Mouse (Mus musculus) spleen, adult 18-20 months (tissue): ENCODE data around the gene Prkce.

ENCODE experiments used
- DNase-seq, 2 experiments: peaks; one replicate each; pipeline ENCODE4 v3.0.0; 2022; ENCODE audit warnings: mixed read lengths in 2 of 2

Gene Prkce

DNA sequence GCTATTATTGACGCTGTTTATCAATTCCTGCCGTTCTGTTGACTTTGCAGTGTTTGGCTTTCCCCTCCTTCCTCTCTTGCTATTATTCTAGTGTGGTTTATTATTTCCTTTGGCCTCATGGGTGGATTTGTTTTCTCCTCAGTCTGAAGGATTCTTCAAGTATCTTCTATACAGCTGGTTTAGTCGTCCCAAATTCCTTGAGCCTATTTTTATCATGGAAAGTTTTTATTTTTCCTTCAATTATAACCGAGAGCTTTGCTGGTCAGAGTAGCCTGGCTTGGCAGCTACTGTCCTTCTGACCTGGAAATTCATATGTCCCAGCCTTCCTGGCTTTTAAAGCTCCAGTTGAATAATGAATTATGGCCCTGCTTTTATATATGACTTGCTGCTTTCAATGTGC, 361.8 kb downstream of the Prkce start:
- no peak for DNase-seq

DNA sequence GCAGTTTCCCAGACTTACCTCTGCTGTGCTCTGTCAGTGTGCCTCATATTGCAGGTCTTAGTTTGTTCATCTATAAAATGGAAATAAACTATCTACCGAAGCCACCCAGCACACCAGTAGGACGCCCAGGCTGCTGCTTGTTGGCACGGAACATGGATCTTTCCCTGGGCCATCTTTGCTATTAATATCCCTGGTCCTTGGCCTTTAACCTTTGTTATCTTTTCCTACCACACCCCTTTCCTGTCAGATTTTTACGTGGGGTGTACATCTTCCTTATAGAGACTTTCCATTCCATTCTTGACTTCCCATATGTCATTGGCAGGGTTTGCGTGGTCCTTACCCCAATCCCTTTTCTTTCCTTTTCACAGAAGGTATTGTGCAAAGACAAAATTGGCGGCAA, 363.6 kb downstream of the Prkce start:
- no peak for DNase-seq

DNA sequence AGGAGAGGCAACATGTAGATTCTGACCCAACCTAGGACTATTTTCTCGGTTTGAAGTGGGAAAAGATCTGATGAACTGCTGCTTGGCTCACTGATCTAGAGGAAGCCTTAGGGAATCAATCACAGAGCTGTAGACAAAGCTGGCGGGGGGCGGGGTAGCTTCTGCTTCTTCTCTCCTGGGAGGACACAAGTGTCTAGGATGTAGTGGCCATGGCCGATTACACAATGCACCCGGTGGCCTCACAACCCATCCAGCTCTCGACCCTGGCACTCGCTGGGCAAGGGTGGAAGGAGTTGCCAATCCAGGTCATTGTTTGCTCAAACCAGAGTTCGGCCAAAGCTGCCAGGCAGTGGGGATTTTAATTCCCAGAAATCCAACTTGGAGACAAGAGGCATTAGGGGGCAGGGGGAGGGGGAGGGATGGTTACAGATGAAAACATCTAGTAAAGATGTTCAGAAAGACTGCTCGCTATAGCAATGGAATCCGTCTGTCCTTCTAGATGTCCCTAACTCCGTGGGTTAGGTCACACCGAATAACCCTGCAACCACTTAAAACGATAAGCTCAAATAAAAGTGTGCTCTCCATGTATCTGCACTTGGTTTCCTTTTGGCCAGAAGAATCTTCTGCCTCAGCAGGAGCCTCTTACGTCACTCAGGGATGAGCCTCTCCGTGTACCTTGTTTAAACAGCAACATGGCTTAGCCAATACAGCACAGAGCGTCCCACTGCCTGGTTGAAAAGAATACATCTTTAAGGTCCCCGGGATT, 365.4 kb downstream of the Prkce start:
- no peak for DNase-seq

DNA sequence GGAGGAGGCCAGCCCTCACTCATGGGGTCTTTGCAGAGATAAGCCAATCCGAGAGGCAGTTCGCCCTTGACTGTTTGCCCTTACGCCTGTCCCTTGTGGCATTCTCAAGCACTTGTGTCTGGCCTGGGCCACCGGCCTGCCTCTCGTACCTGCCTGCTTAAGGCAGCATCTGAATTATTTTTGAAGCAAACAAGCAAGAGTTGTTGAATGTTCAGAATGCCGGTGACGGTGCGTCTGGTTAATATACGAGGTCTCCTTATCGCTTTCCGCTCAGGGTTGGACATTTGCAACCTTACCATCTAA, 365.9 kb downstream of the Prkce start:
- no peak for DNase-seq

DNA sequence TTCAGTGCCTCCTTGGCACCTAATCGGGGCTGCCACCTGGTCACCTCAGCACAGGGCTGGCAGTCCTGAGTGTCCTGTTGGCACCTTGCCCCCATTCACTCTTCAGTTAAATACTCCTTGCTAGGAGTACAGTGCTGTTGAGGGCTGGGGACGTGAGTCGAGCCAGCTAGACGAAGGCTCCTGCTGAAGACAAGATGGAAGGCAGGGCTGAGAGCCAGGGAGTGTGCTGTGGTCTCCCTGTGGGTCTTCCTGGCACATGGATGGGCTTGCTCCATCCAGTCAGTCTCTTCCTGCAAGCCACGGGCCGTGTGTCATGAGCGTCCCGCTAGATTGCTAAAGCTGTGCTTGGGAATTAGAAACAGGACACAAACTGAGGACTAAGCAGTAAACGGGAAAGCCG, 367.5 kb downstream of the Prkce start:
- DNase-seq = no peak

DNA sequence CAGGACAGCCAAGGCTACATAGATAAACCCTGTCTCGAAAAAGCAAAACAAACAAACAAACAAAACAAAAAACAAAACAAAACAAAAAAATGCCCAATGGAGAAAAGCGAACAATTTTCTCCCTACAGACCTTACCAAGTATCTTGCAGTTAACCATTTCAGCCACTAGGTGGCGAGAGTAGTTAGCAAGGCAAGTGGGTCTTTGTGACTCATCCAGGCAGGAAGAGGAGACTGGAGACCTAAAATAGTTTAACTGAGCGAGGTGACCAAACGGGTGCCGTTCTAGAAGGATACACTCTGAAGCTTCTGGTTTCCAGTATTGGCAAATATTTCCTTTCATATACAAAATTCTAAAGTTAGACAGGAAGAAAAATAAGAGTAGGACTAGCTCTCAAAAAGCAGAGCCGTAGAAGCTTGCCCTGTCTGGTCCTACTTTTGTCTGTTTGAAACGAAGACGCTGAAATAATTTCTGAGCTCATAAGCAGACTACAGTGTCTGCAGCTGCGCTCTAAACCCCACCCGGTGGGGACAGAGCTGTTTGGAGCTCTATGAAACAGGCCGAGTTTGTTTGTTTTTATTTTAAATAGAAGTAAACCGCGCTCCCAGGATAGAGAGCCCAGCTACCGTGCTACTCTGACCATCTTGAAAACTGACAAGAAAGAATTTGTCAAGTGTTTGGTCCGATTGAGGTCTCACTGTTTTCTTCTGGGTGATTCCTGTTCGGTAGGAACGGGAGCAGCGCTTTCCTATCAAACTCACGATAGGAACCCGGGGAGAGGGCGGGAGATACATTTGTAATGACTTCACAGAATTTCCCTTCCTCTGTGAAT, 368.5 kb downstream of the Prkce start:
- peak in 1 of 2 experiments; percentile 54 for DNase-seq

DNA sequence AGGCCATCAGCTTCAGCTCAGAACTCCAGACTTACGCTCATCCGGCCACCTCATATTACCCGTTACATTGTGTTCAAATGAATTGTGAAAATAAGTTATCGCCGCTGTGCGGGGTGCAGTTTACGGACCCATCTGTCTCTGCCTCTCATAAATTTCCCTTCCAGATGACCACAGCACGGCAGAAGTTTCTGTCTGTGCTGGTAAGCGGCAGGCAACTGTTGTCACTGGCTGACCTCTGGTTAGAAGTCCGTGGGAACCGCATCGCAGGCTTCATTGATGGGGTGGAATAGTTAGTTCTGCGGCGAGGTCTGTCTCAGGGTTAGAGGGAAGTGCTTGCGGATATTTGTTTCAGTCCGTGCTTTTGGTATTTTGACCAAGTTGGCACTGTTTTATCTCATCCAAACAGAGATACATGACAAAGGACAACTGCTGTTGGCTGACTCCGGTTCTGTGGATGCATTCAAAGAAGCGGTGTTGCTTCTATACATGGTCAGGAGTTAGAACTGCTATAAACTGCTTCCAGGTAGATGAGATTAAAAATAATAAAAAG, 372.4 kb downstream of the Prkce start:
- DNase-seq = no peak

DNA sequence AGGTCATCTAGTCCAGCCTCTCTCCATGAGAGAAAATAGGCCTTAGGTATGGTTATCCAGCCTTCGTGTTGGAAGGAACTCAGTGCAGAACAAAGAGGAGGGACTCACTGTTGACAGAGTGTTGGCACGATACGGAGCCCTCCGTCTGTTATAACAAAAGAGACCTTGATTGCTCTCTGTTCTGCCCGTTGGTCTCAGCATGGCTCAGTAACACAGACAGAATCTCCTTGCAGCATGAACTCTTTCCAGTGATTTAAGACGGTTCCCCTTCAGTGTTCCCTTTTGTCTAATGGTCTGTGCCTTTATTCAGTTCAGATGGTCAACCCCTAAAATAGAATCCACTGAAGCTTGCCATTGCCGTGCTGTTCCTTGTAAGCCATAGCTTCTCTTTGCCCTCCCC, 378.9 kb downstream of the Prkce start:
- no peak for DNase-seq

DNA sequence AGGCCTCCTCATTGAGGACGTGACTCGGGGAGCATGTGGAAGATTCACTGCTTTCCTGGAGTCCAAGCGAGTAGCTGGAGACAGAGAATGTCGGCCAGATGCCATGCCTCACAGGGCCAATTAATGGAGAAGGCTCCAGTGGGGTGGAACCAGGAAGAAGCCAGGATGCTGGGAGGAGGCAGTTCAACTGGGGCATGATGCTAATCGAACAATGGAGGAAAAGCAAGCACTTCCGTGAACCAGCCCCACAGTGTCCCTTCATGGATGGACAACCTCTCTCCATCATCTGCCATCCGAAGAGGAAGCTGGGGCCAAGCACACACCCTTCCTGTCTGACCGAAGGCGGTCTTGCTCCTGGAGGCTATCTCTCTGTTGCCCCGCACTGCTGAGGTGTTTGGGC, 381.5 kb downstream of the Prkce start:
- DNase-seq = no peak

DNA sequence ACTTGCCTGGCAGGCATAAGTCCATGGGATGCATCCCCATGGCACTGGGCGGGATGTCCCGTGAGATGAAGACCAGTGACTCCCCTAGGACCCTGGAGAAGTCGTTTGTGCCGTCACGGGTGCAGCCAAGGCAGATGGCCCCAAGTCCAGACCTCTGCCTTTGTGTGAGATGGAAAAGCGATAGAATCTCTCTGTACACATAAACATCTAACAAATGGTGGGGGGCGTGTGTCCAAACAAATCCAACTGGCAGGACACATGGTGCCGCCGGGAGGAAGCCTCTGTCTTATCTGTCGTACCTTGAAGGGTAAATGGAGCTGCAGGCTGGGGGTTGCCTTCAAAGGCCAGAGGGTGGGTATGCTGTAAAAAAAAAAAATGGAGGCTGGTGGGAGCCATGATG, 384.0 kb downstream of the Prkce start:
- DNase-seq = no peak

DNA sequence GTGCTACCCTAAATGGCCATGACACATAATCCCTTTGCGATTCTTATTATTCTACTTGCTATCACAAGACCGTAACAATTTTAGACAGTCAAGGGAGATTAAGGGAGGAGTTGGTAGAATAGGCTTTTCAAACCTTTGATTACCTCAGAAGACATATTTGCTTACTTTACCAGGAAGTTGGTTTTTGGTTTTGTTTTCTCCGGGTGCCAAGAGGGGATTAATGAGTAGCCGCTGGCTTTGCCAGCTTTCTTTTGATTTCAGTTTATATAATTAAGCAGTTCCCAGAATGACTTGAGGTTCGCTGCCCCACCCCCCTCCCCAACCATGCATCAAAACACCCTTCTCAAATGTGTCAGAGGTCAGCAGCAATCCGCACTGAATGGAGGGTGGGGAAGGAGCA, 384.4 kb downstream of the Prkce start:
- no peak for DNase-seq

DNA sequence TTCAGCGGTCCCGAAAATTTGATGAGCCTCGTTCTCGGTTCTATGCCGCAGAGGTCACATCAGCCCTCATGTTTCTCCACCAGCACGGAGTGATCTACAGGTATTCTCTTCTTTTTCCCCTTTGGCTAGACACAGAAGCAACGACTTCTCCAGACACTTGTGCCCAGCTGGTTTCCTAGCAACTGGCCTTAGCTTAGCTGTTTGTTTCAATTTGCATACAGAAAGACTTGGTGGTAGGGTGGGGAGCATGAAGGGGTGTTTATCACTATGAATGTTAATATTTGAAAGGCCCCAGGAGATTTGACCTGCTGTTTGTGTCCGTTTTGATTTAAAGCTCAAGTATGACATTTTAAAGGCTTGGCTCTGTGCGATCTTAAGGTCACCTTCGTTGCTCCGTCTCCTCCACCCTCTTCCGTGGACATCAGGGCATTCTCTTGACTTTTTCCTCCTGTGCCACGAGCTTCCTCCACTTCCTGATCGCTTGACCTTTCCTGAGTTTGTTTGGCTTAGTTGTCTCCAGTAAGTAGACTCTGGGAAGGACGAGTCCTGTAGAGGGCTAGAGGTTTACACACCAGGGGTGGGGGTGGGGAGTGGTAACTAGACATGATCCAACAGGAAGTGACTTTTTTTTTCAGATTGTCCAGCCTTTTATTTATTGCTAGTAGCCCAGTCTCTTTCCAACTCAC, 391.8 kb downstream of the Prkce start:
- no peak for DNase-seq

DNA sequence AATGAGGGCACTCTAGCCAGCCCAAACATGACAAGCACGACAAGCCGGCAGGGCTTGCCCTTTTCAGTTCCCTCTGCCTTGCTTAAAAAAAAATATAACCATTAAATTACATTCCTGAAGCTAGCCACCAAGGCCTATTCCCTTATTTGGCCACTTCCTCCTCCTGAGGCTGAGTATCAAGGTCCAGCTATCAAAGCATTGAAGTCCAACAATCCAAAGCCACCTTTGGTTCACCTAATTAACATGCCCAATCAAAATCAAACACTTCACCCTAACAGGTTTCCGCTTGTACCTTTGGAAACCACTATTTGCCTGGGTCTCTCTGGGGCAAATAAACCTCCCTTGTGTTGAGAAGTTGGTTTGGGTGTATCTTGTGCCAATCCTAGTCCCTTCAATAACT, 392.9 kb downstream of the Prkce start:
- DNase-seq = no peak

DNA sequence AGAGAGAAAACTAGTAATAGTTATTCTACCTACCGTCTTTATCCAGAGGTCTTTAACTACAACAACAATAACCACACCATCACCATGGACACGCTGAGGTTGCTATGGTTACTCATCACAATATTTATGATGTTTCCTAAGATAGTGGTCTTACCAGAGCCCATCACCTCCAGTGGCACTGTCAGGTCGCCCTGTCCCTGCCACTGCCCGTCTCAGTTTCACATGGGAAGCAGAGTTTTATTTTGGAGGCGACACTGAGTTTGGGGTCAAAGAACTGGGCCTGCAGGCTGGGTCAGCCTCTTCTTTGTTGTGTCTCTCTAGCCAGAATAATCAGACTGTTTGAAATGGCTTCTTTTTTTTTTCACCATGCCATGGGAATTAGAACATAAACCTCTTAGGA, 402.9 kb downstream of the Prkce start:
- no peak for DNase-seq

DNA sequence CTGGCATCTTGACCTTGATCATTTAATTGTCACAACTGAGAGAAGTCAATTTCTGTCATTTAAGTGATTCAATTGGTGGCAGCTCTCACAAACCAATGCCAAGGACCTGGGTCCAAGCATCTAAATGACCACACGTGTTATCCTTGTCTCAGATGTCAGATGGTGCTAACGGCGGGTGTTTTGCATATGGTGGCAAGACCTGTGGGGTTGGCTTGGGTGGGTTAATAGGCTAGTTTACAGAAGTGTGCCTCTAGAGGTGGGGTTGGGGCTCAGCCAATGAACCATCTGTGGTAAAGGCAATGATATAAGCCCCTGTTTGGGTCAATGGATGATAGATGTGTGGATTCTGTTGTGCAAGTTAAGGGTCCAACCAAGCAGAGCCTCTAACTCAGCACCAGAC, 403.7 kb downstream of the Prkce start:
- DNase-seq = no peak

DNA sequence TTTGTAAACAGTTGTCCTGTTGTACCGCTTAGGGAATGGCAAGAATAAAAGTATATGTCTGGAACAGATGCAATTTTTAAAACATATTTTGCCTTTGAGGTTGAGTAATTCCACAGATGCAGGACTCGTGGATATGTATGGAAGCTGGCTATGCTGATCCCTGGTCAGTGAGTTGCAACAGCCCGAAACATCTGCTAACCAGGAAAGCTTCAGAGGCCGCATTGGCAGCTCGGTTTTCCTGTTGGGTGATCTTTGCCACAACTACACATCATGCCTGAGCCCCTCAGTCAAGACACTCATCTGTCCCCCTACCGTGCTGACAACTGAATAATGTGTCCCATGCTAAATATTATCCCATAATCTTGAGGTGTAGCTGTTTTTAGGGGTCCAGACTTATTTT, 404.6 kb downstream of the Prkce start:
- DNase-seq = no peak

DNA sequence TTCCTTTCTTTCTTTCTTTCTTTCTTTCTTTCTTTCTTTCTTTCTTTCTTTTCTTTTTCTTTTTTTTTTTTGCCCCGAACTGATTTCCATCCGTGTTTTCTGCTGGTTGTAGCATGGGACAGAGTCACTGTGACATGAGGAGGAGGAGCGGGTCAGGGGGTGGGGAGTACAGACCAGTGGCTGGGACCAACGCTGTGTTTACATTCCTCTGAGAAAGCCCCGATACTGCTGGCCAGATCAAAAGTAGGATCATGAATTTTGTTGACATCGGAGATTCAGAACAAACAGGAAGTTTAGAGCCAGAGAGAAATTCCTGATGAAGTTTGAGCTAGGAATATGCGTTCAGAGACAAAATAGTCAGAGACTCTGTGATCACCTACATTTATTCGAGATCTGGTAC, 405.0 kb downstream of the Prkce start:
- DNase-seq = no peak

DNA sequence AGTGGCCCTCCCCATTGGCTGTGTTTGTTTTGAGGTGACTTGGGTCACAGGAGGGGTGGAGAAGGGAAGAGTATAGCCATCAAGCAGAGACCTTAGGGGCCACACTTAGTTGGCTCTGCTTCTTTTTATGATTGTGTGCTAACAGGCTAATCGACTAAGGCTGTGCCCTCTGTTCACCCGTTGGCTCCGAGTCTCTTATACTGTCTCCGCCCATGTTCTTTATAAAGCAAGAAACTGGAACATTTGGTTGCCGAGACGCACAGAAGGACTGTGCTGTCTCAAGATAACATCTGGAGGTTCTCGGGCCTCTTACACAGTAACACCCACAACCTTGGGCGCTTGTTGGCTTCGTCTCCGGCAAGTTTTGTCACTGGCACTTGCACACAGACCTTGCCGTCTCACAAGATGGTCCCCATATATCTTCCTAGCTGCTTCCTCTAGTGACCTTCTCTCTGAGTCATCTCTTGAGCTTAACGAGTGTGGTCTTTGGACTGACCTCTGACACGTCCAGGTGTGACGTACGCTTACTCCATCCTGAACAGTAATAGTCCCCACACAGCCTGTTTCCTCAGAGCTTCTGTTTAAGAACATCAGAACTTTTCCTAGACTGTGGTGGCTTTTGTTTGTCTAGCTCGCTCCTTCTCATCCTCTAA, 406.1 kb downstream of the Prkce start:
- no peak for DNase-seq

DNA sequence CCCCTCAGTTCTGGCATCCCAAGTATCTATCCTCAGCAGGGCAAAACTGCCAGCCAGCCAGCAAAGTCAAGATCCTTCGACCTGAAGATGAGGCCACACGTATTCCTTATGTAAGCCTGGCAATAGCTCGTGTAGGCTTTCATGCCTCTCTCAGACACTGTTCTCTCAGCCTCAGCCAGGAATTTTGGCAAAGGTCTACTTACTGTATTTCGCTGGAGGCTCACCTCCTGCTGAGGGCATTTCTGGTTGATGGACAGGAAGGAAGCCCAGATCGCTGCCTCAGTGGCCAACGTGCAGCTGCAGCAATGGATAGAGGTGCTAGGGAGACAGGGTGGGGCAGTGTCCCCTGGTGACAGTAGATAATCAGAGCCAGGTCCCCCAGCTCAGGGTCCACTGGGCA, 413.1 kb downstream of the Prkce start:
- no peak for DNase-seq

DNA sequence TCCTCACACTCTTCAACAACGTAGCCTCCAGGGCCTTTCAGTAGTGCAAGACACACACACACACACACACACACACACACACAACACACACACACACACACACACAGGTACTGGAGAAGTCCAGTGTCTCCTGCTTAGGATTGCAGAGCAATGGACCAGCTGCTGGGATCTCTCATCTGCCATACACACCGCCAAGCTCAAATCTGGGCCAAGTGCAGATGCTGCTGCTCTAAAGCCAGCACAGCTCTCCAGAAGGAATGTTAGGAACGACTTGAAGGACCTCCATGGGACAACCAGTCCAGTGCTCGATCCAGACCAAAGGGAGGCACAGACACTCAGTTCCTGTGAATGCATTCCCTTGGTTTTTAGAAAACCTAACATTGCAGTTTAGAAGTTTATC, 414.8 kb downstream of the Prkce start:
- DNase-seq = no peak

DNA sequence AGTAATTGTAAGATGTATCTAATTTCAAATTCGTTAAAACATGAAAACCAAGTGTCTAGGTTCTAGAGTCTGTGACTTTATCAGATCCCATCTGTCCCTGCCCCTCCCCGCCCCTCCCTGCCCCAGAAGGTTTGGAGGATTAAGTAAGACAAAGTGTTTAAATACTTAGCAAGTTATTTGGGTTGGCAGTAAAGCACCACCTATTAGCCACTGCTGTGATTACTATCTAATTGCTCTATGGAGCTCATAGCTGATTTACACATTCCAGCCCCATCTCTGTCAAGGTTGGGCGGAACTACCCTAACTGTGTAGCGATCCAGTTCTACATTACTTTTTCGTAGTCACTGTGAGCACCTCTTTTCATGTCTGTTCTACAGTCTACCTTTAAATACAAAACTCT, 418.9 kb downstream of the Prkce start:
- no peak for DNase-seq

DNA sequence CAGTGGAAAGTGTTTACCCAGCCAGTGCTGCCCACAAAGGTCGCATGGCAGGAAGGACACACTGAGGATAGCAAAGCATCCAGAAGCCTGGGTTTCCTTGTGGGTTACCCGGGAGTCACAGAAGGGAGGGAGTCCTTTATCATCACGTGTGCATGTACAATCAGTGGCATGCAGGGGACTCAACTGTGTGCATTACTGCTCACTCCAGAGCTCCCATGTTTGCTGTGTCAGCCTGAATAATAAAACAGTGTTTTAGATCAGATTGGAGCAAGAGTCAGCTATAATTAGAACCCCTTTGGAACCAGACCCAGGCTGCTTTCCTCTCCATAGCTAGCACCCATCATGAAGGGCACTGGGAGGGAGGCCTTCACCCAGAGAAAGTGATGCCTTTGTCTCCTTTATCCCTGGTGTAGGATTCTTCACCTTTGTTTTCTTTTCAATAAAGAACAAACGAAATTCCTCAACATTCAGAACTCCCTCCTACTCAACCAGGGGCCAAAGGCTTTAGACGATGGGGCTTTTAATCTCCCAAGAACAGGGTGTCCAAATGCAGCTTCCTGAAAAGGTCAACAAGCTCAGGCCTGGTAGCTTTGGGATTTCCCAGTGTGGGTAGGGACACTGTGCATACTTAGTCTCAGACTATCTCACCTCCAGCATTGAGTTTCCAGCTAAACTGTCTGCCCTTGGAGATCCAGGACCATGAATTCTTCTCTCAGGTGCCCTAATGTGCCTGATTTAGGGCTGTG, 421.3 kb downstream of the Prkce start:
- DNase-seq = no peak

DNA sequence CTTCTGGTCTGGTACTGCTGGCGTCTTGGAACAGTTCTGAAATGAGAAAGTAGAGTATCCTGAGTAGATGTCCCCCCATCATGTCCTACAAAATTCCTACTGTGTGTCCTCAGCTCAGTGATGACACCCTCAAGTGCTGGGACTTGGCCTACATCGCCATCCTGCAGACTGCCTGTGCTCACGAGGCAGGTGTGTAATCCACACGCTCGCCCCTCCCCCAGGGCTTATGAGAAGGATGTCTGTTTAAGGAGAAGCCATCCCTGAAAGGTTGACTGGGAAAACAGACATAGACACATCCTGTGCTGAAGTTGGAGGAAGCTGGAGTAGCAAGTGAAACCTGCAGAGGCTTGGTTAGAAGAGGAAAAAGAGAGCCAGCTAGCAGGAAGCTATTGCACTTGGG, 422.1 kb downstream of the Prkce start:
- no peak for DNase-seq
